Mouse (Mus musculus) heart, postnatal 0 days (tissue): ENCODE measurements around the gene Olfr420. TPM values are rescaled to one million over a fixed set of nuclear protein-coding genes. Genes with fewer than 3 reads are reported as not detected.

Experiments
- ATAC-seq: fragments of 200-750 bp; cut with Nextera tagmentation; 2 replicates; pipeline ENCODE4 v1.8.0; 2017; ENCODE audit warnings: low read depth, moderate number of reproducible peaks, moderate library complexity; ENCODE audit not compliant: insufficient read depth
- DNase-seq: peaks from one replicate; pipeline ENCODE4 v3.0.0-alpha.2; 2016; ENCODE audit warnings: low spot score
- H3K27ac ChIP-seq: fragments of 300-500 bp; sonication (generic); 2 replicates; pipeline ENCODE4 v1.5.1; 2014; ENCODE audit warnings: low read depth, mild to moderate bottlenecking
- H3K27me3 ChIP-seq: fragments of 300-500 bp; sonication (generic); 2 replicates; pipeline ENCODE4 v1.6.1; 2014; ENCODE audit warnings: low read length, mixed read lengths; ENCODE audit not compliant: control insufficient read depth, insufficient read depth
- H3K36me3 ChIP-seq: fragments of 300-500 bp; sonication (generic); replicated peaks from 2 replicates; pipeline ENCODE4 v1.6.1; 2014; ENCODE audit warnings: low read length, mixed read lengths; ENCODE audit not compliant: control insufficient read depth, insufficient read depth
- H3K4me1 ChIP-seq: fragments of 300-500 bp; sonication (generic); 2 replicates; pipeline ENCODE4 v1.6.1; 2014; ENCODE audit warnings: antibody characterized with exemption; ENCODE audit not compliant: control insufficient read depth, insufficient read depth
- H3K4me2 ChIP-seq: fragments of 300-500 bp; sonication (generic); 2 replicates; pipeline ENCODE4 v1.6.1; 2014; ENCODE audit warnings: low read depth, mild to moderate bottlenecking, low read length, moderate library complexity
- H3K4me3 ChIP-seq: fragments of 300-500 bp; sonication (generic); 2 replicates; pipeline ENCODE4 v1.5.1; 2014; ENCODE audit warnings: low read depth, low read length
- H3K9ac ChIP-seq: fragments of 300-500 bp; sonication (generic); replicated peaks from 2 replicates; pipeline ENCODE4 v1.6.1; 2014; ENCODE audit warnings: low read depth, low read length, mixed read lengths
- H3K9me3 ChIP-seq: fragments of 300-500 bp; sonication (generic); replicated peaks from 2 replicates; pipeline ENCODE4 v1.6.1; 2016; ENCODE audit warnings: low read length; ENCODE audit not compliant: control insufficient read depth
- CTCF ChIP-seq: IDR thresholded peaks from 2 replicates; pipeline ENCODE4 v1.5.1; 2016; ENCODE audit warnings: antibody characterized with exemption, control low read depth, low read depth
- EP300 ChIP-seq: IDR thresholded peaks from 2 replicates; pipeline ENCODE4 v1.6.1; 2016; ENCODE audit warnings: antibody characterized with exemption, low read depth
- WGBS: fragments of 180-500 bp; shearing (Covaris S2); extraction: QIAGEN DNeasy Blood & Tissue Kit; methylation state at CpG from one replicate; pipeline ENCODE4 v1.1.7; 2014; 5-methylcytosine and 5-hydroxymethylcytosine counted together
- polyA plus RNA-seq: library from polyadenylated mRNA; unstranded; fragments of >200 nt; fragmentation: Nextera tagmentation; extraction: Ambion mirVana; gene quantifications from 2 replicates; pipeline ENCODE4 v1.2.1, GENCODE M21; 2015
- total RNA-seq: library from RNA; depleted of rRNA; stranded (reverse); fragments of >200 nt; gene quantifications from 2 replicates; pipeline ENCODE4 v1.2.3, GENCODE M21; 2014; ENCODE audit warnings: low replicate concordance

Gene Olfr420
- total and polyA plus RNA-seq, 2 experiments from 2014 or later, result not detected

GRCm38 (mm10) chr1:174149289-174149688 is 6.1 kb upstream of the Olfr420 start:
- H3K27me3 ChIP-seq, result no peaks in the 10 kb centered on the region
- ATAC-seq, result no peak
- H3K36me3 ChIP-seq, result no peaks in the 10 kb centered on the region
- no peak overlapping the region for H3K9ac ChIP-seq
- no peak overlapping the region for H3K4me3 ChIP-seq
- TF ChIP-seq EP300 (no peak), CTCF (no peak)
- no peak overlapping the region for H3K4me2 ChIP-seq
- no peak for DNase-seq
- no peak overlapping the region for H3K27ac ChIP-seq
- no peaks in the 10 kb centered on the region for H3K9me3 ChIP-seq
- WGBS, result 80% methylated on average over 2 of the region's 2 CpGs
- peaks cover 10% of the 10 kb centered on the region for H3K4me1 ChIP-seq

GRCm38 (mm10) chr1:174157622-174158021 is 2.2 kb downstream of the Olfr420 start:
- no peak for ATAC-seq

GRCm38 (mm10) chr1:174158512-174158911 is 3.1 kb downstream of the Olfr420 start:
- Histone ChIP-seq H3K4me3 (no peak overlapping the region), H3K4me1 (no peaks in the 10 kb centered on the region), H3K27me3 (no peaks in the 10 kb centered on the region), H3K27ac (no peak overlapping the region), H3K9me3 (no peaks in the 10 kb centered on the region), H3K9ac (no peak overlapping the region), H3K4me2 (no peak overlapping the region), H3K36me3 (no peaks in the 10 kb centered on the region)
- TF ChIP-seq EP300 (no peak), CTCF (no peak)
- ATAC-seq (no peak), DNase-seq (no peak)
- 59% methylated on average over 1 of the region's 1 CpGs for WGBS

More at GRCm38 (mm10) chr1:174157622-174158021, 2.2 kb downstream of the Olfr420 start:
- Histone ChIP-seq H3K9me3 (no peaks in the 10 kb centered on the region), H3K4me2 (no peak overlapping the region), H3K36me3 (no peaks in the 10 kb centered on the region), H3K4me3 (no peak overlapping the region), H3K4me1 (no peaks in the 10 kb centered on the region), H3K9ac (no peak overlapping the region), H3K27me3 (no peaks in the 10 kb centered on the region), H3K27ac (no peak overlapping the region)
- WGBS, result 64% methylated on average over 3 of the region's 3 CpGs
- no peak for DNase-seq
- TF ChIP-seq EP300 (no peak), CTCF (no peak)

- Histone ChIP-seq H3K9me3 (no peaks in the 10 kb centered on the region), H3K4me1 (no peaks in the 10 kb centered on the region), H3K4me2 (no peak overlapping the region), H3K4me3 (no peak overlapping the region), H3K9ac (no peak overlapping the region), H3K27ac (no peak overlapping the region), H3K36me3 (no peaks in the 10 kb centered on the region), H3K27me3 (no peaks in the 10 kb centered on the region)
- WGBS, result 71% methylated on average over 10 of the region's 10 CpGs
- DNase-seq, result no peak
- no peak for ATAC-seq
- TF ChIP-seq EP300 (no peak), CTCF (no peak)
Measured at GRCm38 (mm10) chr1:174159095-174159494, 3.7 kb downstream of the Olfr420 start.

- no peak overlapping the region for H3K4me3 ChIP-seq
Measured at GRCm38 (mm10) chr1:174169024-174169423, 13.6 kb downstream of the Olfr420 start.

More at GRCm38 (mm10) chr1:174169024-174169423, 13.6 kb downstream of the Olfr420 start:
- DNase-seq (no peak), ATAC-seq (no peak)
- TF ChIP-seq CTCF (no peak), EP300 (no peak)
- no peaks in the 10 kb centered on the region for H3K9me3 ChIP-seq
- H3K27ac ChIP-seq, result no peak overlapping the region
- H3K36me3 ChIP-seq, result no peaks in the 10 kb centered on the region
- H3K27me3 ChIP-seq, result no peaks in the 10 kb centered on the region
- H3K4me2 ChIP-seq, result no peak overlapping the region
- H3K4me1 ChIP-seq, result 0 out of 2 replicates have a peak, but pooled peaks cover 2% of the 10 kb centered on the region
- no peak overlapping the region for H3K9ac ChIP-seq
